Mouse (Mus musculus) liver, embryonic 14.5 days (tissue): ENCODE results near the gene Scn8a.

Experiments used
- CTCF ChIP-seq: IDR thresholded peaks from 2 replicates; pipeline ENCODE4 v1.5.1; 2016; ENCODE audit warnings: antibody characterized with exemption, low read depth, control low read depth
- EP300 ChIP-seq: IDR thresholded peaks from 2 replicates; pipeline ENCODE4 v1.6.1; 2016; ENCODE audit warnings: antibody characterized with exemption, low read depth

- TF ChIP-seq CTCF = no peak
- TF ChIP-seq EP300 = no peak
These were observed 40.1 kb downstream of the Scn8a start for GRCm38 (mm10) chr15:100909734-100910163.
